Mouse (Mus musculus) megakaryocyte-erythroid progenitor cell, adult 5-6 weeks (primary cell): Measurements from ENCODE around the gene Zcchc4. TPM values are rescaled to one million over a fixed set of nuclear protein-coding genes. Genes with fewer than 3 reads are reported as not detected.

ENCODE experiments used
- ATAC-seq: replicated peaks from 2 replicates; pipeline ENCODE4 v1.8.0; 2016; ENCODE audit warnings: mild to moderate bottlenecking, inconsistent platforms; ENCODE audit not compliant: severe bottlenecking, poor library complexity, low FRiP score, low TSS enrichment
- total RNA-seq, 2 experiments: library from RNA; stranded (forward) in 1 of 2; stranded (reverse) in 1 of 2; fragments of 200-1000, 215-1000 nt in 1 of 2; fragments of >200 nt in 1 of 2; fragmentation: Nextera tagmentation in 1 of 2; gene quantifications; 2 replicates each; pipeline ENCODE4 v1.2.3; 2014 to 2017

Zcchc4 gene
- total RNA-seq, 2 experiments from 2014 or later = 17.6 to 28.1 TPM

- ATAC-seq = no peak
These were observed 90.6 kb downstream of the Zcchc4 start for GRCm38 (mm10) chr5:52865825-52866224.

GRCm38 (mm10) chr5:52866361-52867155, 91.3 kb downstream of the Zcchc4 start:
- ATAC-seq = no peak

GRCm38 (mm10) chr5:52868918-52869703, 93.9 kb downstream of the Zcchc4 start:
- ATAC-seq = no peak

- ATAC-seq = no peak
These were observed 96.3 kb downstream of the Zcchc4 start for GRCm38 (mm10) chr5:52871461-52871860.

GRCm38 (mm10) chr5:52871986-52872385, 96.8 kb downstream of the Zcchc4 start:
- no peak for ATAC-seq

Other genes with a start within 250 kb of the Zcchc4 start
- not detected in 2 replicates for gene Lgi2, start 208.9 kb upstream of the Zcchc4 start, total RNA-seq (2014; fragmentation: Nextera tagmentation)
- not detected in 2 replicates for gene Lgi2, start 208.9 kb upstream of the Zcchc4 start, total RNA-seq (2017)
- 14.8 and 15.3 TPM in 2 replicates for gene Sepsecs, start 105.7 kb upstream of the Zcchc4 start, total RNA-seq (2014; fragmentation: Nextera tagmentation)
- 15.3 and 16.2 TPM in 2 replicates for gene Sepsecs, start 105.7 kb upstream of the Zcchc4 start, total RNA-seq (2017)
- 19.1 and 37.3 TPM in 2 replicates for gene Pi4k2b, start 33.8 kb upstream of the Zcchc4 start, total RNA-seq (2014; fragmentation: Nextera tagmentation)
- 32.0 and 32.1 TPM in 2 replicates for gene Pi4k2b, start 33.8 kb upstream of the Zcchc4 start, total RNA-seq (2017)
- gene Anapc4, start 58.6 kb downstream of the Zcchc4 start, total RNA-seq (2014; fragmentation: Nextera tagmentation) = 63.6 and 64.2 TPM in 2 replicates
- 70.9 and 115 TPM in 2 replicates for gene Anapc4, start 58.6 kb downstream of the Zcchc4 start, total RNA-seq (2017)